Comparison of ENCODE assay signal across 8 mouse cellular contexts in the genomic region with DNA sequence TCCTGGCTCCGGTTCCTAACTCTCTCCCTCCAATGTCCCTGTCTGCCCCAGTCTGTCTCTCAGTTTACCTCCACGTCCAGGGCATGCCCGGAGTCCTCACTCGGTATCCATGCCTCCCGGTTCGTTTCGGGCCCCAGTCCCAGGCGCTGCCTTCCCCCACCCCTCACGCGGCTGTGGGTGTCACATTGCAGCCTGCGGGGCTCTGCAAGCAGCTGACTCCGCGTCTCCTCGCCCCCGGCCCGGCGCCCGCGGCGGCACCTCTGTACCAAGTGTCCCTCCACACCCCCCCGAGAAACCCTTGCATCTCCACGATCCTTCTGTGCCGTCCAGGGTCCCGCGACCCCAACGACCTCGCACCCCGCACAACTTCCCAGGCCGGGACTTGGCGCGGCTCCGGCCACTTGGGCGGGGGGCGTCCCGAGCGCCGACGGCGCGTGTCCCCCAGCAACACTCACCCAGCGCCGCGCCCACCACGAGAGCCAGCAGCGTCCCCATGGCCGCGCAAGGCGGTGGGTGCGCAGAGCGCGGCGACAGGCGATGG. TPM values are rescaled to one million over a fixed set of nuclear protein-coding genes. Genes with fewer than 3 reads are reported as not detected.
DNase-seq lines count a peak whose midpoint lies in the region; ATAC-seq and TF ChIP-seq lines count a peak whose summit lies in the region.

No protein-coding gene starts in this region.

- ATAC-seq in hindbrain, embryonic 12.5 days (ENCODE audit: low FRiP score), result peak; percentile 7; the same call in 1 of the 2 replicates
- ATAC-seq in midbrain, embryonic 14.5 days (ENCODE audit: low FRiP score, low TSS enrichment), result 0 out of 2 replicates have a peak, but pooled peaks have one; percentile 18

- H3K4me3 ChIP-seq in C2C12 (ENCODE audit: insufficient read depth, poor library complexity, severe bottlenecking), result peak overlapping the region; percentile 25
- peak overlapping the region; percentile 67 for H3K4me3 ChIP-seq in embryonic facial prominence, embryonic 10.5 days
- peak overlapping the region; percentile 62 for H3K4me3 ChIP-seq in hindbrain, embryonic 12.5 days
- H3K4me3 ChIP-seq in midbrain, embryonic 14.5 days (replicated peaks; ENCODE audit: low read depth, low read length), result peak overlapping the region; percentile 52

- peaks cover 11% of the 10 kb centered on the region for H3K27me3 ChIP-seq in C2C12 (ENCODE audit: control insufficient read depth, insufficient read depth, insufficient read length)
- H3K27me3 ChIP-seq in embryonic facial prominence, embryonic 10.5 days (replicated peaks; ENCODE audit: low read depth, poor library complexity, severe bottlenecking), result peaks cover 59% of the 10 kb centered on the region
- H3K27me3 ChIP-seq in hindbrain, embryonic 12.5 days, result peaks cover 48% of the 10 kb centered on the region
- H3K27me3 ChIP-seq in midbrain, embryonic 14.5 days (ENCODE audit: control insufficient read depth, insufficient read depth, low read length), result peaks cover 16% of the 10 kb centered on the region; the same call in 1 of the 2 replicates

- peak overlapping the region; percentile 98 for H3K4me2 ChIP-seq in hindbrain, embryonic 12.5 days (replicated peaks)
- peak overlapping the region; percentile 93 for H3K4me2 ChIP-seq in midbrain, embryonic 14.5 days (ENCODE audit: low read length)

- H3K4me1 ChIP-seq in embryonic facial prominence, embryonic 10.5 days, result peaks cover 17% of the 10 kb centered on the region
- H3K4me1 ChIP-seq in hindbrain, embryonic 12.5 days, result peaks cover 15% of the 10 kb centered on the region
- H3K4me1 ChIP-seq in midbrain, embryonic 14.5 days (ENCODE audit: control insufficient read depth, insufficient read depth, low read length), result no peaks in the 10 kb centered on the region

- DNase-seq in gastrocnemius, adult 18-20 months (ENCODE audit: low spot score), result peak; percentile 78
- no peak for DNase-seq in gastrocnemius, postnatal 4 days (ENCODE audit: low spot score in 2 of 2)
- DNase-seq in embryonic facial prominence, embryonic 10.5 days (ENCODE audit: low spot score), result peak; percentile 57
- DNase-seq in midbrain, embryonic 14.5 days, result no peak
- DNase-seq in urinary bladder, adult 2 months (ENCODE audit: low spot score), result no peak
- no peak for DNase-seq in retina, embryonic 14.5 days (ENCODE audit: low spot score)

- no peaks in the 10 kb centered on the region for H3K79me2 ChIP-seq in C2C12 (ENCODE audit: control insufficient read depth, insufficient read depth)

- H3K9ac ChIP-seq in hindbrain, embryonic 12.5 days, result peak overlapping the region; percentile 65
- H3K9ac ChIP-seq in midbrain, embryonic 14.5 days (replicated peaks; ENCODE audit: low read length), result peak overlapping the region; percentile 65

- no peaks in the 10 kb centered on the region for H3K79me3 ChIP-seq in C2C12 (ENCODE audit: low read depth)

- no peak for TF ChIP-seq CTCF in C2C12 (IDR thresholded peaks at IDR 0.05; ENCODE audit: control insufficient read depth, insufficient read depth, insufficient read length)

- H3K36me3 ChIP-seq in C2C12 (ENCODE audit: control insufficient read depth, insufficient read depth), result no peaks in the 10 kb centered on the region
- peaks cover 33% of the 10 kb centered on the region for H3K36me3 ChIP-seq in embryonic facial prominence, embryonic 10.5 days (replicated peaks)
- H3K36me3 ChIP-seq in hindbrain, embryonic 12.5 days, result peaks cover 31% of the 10 kb centered on the region
- H3K36me3 ChIP-seq in midbrain, embryonic 14.5 days (ENCODE audit: control insufficient read depth, insufficient read depth, low read length), result peaks cover 33% of the 10 kb centered on the region

- H3K9me3 ChIP-seq in embryonic facial prominence, embryonic 10.5 days, result 0 out of 2 replicates have a peak, but pooled peaks cover 2% of the 10 kb centered on the region
- no peaks in the 10 kb centered on the region for H3K9me3 ChIP-seq in hindbrain, embryonic 12.5 days (replicated peaks)
- H3K9me3 ChIP-seq in midbrain, embryonic 14.5 days (ENCODE audit: control insufficient read depth, low read length), result no peaks in the 10 kb centered on the region

- 1% methylated on average over 53 of the region's 53 CpGs for WGBS in embryonic facial prominence, embryonic 10.5 days
- 1% methylated on average over 51 of the region's 53 CpGs for WGBS in hindbrain, embryonic 12.5 days
- WGBS in midbrain, embryonic 14.5 days, result 1% methylated on average over 53 of the region's 53 CpGs

- H3ac ChIP-seq in C2C12 (ENCODE audit: control insufficient read depth, insufficient read length, low read depth), result peak overlapping the region; percentile 80

- H3K27ac ChIP-seq in embryonic facial prominence, embryonic 10.5 days (replicated peaks), result peak overlapping the region; percentile 66
- H3K27ac ChIP-seq in hindbrain, embryonic 12.5 days, result no peak overlapping the region
- H3K27ac ChIP-seq in midbrain, embryonic 14.5 days (replicated peaks; ENCODE audit: low read depth, low read length), result no peak overlapping the region

TF ChIP-seq in C2C12, 6 proteins besides CTCF, POLR2A, EP300 and RAD21:
- no peak for TF ChIP-seq MAX (IDR thresholded peaks at IDR 0.05)
- TF ChIP-seq MYOG (IDR thresholded peaks at IDR 0.05; ENCODE audit: control insufficient read depth, extremely low read depth, insufficient read length), result no peak
- TF ChIP-seq CEBPB (IDR thresholded peaks at IDR 0.05; ENCODE audit: low read depth), result no peak
- no peak for TF ChIP-seq FOSL1 (IDR thresholded peaks at IDR 0.05; ENCODE audit: insufficient read depth, low read length, poor library complexity, severe bottlenecking)
- TF ChIP-seq MYOD1 (IDR thresholded peaks at IDR 0.05; ENCODE audit: control insufficient read depth, insufficient read length, low read depth), result no peak
- no peak for TF ChIP-seq USF1 (IDR thresholded peaks at IDR 0.05; ENCODE audit: low read depth)
TF ChIP-seq in C2C12: peak in this region for 0.

RNA-seq across cellular contexts. Expression of gene Scn1b, which starts 0.5 kb away (rescaled TPM):
- total RNA-seq in gastrocnemius, adult 18-20 months (2021), result 100 to 1,000 TPM; 924 to 953 TPM
- total RNA-seq in gastrocnemius, postnatal 4 days (2021), result 10 to 100 TPM; 90.6 to 98.1 TPM
- 2.3 TPM for polyA plus RNA-seq in C2C12 (2012; fragmentation: generic; extraction: Trizol)
- 1.2 and 1.3 TPM in 2 replicates for polyA plus RNA-seq in embryonic facial prominence, embryonic 10.5 days (2016; fragmentation: Nextera tagmentation; extraction: Ambion mirVana)
- 2.7 and 3.8 TPM in 2 replicates for polyA plus RNA-seq in hindbrain, embryonic 12.5 days (2016; fragmentation: Nextera tagmentation; extraction: Ambion mirVana)
- polyA plus RNA-seq in midbrain, embryonic 14.5 days (2014; fragmentation: Nextera tagmentation; extraction: Ambion mirVana), result 5.6 TPM in 2 replicates
- polyA plus RNA-seq in urinary bladder, adult 2 months (2012; rRNA removed), result 49.1 and 54.5 TPM in 2 replicates

RNA-seq across cellular contexts. Expression of gene Hpn, which starts 11.2 kb away (rescaled TPM):
- 10 to 100 TPM; 15.0 to 20.7 TPM for total RNA-seq in gastrocnemius, adult 18-20 months (2021)
- total RNA-seq in gastrocnemius, postnatal 4 days (2021), result 1 to 10 TPM; 3.9 to 4.2 TPM
- not detected for polyA plus RNA-seq in C2C12 (2012; fragmentation: generic; extraction: Trizol)
- polyA plus RNA-seq in embryonic facial prominence, embryonic 10.5 days (2016; fragmentation: Nextera tagmentation; extraction: Ambion mirVana), result 4.0 and 4.3 TPM in 2 replicates
- 2.3 and 2.7 TPM in 2 replicates for polyA plus RNA-seq in hindbrain, embryonic 12.5 days (2016; fragmentation: Nextera tagmentation; extraction: Ambion mirVana)
- 0.26 TPM in 1 of 2 replicates, not detected in the other for polyA plus RNA-seq in midbrain, embryonic 14.5 days (2014; fragmentation: Nextera tagmentation; extraction: Ambion mirVana)
- 2.2 and 2.7 TPM in 2 replicates for polyA plus RNA-seq in urinary bladder, adult 2 months (2012; rRNA removed)

RNA-seq across cellular contexts. Expression of gene Gramd1a, which starts 29.4 kb away (rescaled TPM):
- total RNA-seq in gastrocnemius, adult 18-20 months (2021), result 10 to 100 TPM; 35.7 to 37.1 TPM
- total RNA-seq in gastrocnemius, postnatal 4 days (2021), result 10 to 100 TPM; 42.8 to 45.8 TPM
- polyA plus RNA-seq in C2C12 (2012; fragmentation: generic; extraction: Trizol), result 17.9 TPM
- polyA plus RNA-seq in embryonic facial prominence, embryonic 10.5 days (2016; fragmentation: Nextera tagmentation; extraction: Ambion mirVana), result 96.1 and 102 TPM in 2 replicates
- 185 and 202 TPM in 2 replicates for polyA plus RNA-seq in hindbrain, embryonic 12.5 days (2016; fragmentation: Nextera tagmentation; extraction: Ambion mirVana)
- 205 and 232 TPM in 2 replicates for polyA plus RNA-seq in midbrain, embryonic 14.5 days (2014; fragmentation: Nextera tagmentation; extraction: Ambion mirVana)
- 49.4 and 60.1 TPM in 2 replicates for polyA plus RNA-seq in urinary bladder, adult 2 months (2012; rRNA removed)

RNA-seq across cellular contexts. Expression of gene Fxyd3, which starts 49.8 kb away (rescaled TPM):
- total RNA-seq in gastrocnemius, adult 18-20 months (2021), result 1 to 10 TPM in 1 of 2 experiments, under 1 TPM in 1; 1.00 to 1.6 TPM
- total RNA-seq in gastrocnemius, postnatal 4 days (2021), result 1 to 10 TPM; 2.7 to 4.9 TPM
- 0.04 TPM for polyA plus RNA-seq in C2C12 (2012; fragmentation: generic; extraction: Trizol)
- polyA plus RNA-seq in embryonic facial prominence, embryonic 10.5 days (2016; fragmentation: Nextera tagmentation; extraction: Ambion mirVana), result 7.5 and 8.8 TPM in 2 replicates
- 5.5 and 12.3 TPM in 2 replicates for polyA plus RNA-seq in hindbrain, embryonic 12.5 days (2016; fragmentation: Nextera tagmentation; extraction: Ambion mirVana)
- not detected in 2 replicates for polyA plus RNA-seq in midbrain, embryonic 14.5 days (2014; fragmentation: Nextera tagmentation; extraction: Ambion mirVana)
- 445 and 558 TPM in 2 replicates for polyA plus RNA-seq in urinary bladder, adult 2 months (2012; rRNA removed)

Comparison
In these comparisons a context has a peak if more than half of its experiments do, and no peak if none do; other contexts are left out.
1. DNase-seq: peak in gastrocnemius, adult 18-20 months (single experiment) and embryonic facial prominence, embryonic 10.5 days (single experiment); none in gastrocnemius, postnatal 4 days (0 of 2), midbrain, embryonic 14.5 days (single experiment), urinary bladder, adult 2 months (single experiment) and retina, embryonic 14.5 days (single experiment).
2. Peak in every context shown above with its lines, with median percentiles within 50 percentile points of each other: H3K4me3 ChIP-seq.